ENCODE assay signal across 7 mouse cellular contexts in the genomic region with DNA sequence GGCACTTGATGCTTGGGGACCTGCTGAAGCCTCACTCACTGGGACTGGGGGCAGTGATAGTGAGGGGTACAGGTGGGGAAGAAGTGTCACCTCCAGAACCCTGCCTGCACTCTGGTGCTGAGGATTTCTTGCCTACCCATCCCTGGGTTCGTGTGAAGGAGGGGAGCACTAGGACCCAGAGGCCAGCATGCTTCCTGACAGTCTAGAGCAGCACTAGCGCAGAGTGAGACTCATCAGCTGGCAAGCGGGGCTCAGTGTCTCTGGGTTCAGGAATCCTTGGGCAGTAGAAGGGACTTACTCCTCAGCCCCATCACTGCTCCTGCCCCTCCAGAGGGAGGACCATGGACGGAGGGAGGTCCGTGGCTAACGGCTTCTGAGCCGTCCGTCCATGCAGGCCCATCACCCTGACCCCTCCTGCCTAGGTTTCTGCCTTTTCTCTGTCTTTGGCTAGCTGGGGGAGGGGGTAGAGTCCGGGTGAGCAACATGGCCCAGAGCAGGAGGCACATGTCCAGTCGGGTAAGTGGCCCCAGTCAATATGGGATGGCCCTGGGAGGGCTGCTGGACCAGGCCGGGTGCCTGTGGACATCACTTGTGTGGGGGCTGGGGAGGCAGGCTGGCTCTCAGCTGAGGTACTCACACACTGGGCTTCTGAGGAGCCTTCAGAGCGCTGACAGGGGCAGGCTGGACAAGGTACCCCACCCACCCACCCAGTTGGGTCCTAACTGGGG. TPM values are rescaled to one million over a fixed set of nuclear protein-coding genes. Genes with fewer than 3 reads are reported as not detected.
DNase-seq lines count a peak whose midpoint lies in the region; ATAC-seq lines count a peak whose summit lies in the region.

No protein-coding gene starts in this region.

- DNase-seq in testis, postnatal 10 days (ENCODE audit: low spot score): peak; percentile 60
- no peak for DNase-seq in testis, postnatal 14 days (ENCODE audit: low spot score)
- peak; percentile 80 for DNase-seq in right cerebral cortex, postnatal 25 days
- no peak for DNase-seq in gastrocnemius, postnatal 36 days

- H3K9me3 ChIP-seq in embryonic facial prominence, embryonic 13.5 days: no peaks in the 10 kb centered on the region
- H3K9me3 ChIP-seq in hindbrain, embryonic 16.5 days (ENCODE audit: control insufficient read depth, low read length): no peaks in the 10 kb centered on the region
- no peaks in the 10 kb centered on the region for H3K9me3 ChIP-seq in liver, embryonic 15.5 days (replicated peaks)

- H3K36me3 ChIP-seq in embryonic facial prominence, embryonic 13.5 days: peaks cover 39% of the 10 kb centered on the region
- peaks cover 15% of the 10 kb centered on the region for H3K36me3 ChIP-seq in hindbrain, embryonic 16.5 days (ENCODE audit: control insufficient read depth, insufficient read depth, low read length)
- peaks cover 24% of the 10 kb centered on the region for H3K36me3 ChIP-seq in liver, embryonic 15.5 days (replicated peaks)

- WGBS in embryonic facial prominence, embryonic 13.5 days: 15% methylated on average over 12 of the region's 12 CpGs
- 14% methylated on average over 12 of the region's 12 CpGs for WGBS in hindbrain, embryonic 16.5 days
- 50% methylated on average over 12 of the region's 12 CpGs for WGBS in liver, embryonic 15.5 days (ENCODE audit: insufficient replicate concordance)

- H3K27ac ChIP-seq in embryonic facial prominence, embryonic 13.5 days: no peak overlapping the region
- peak overlapping the region; percentile 40; the same call in 1 of the 2 replicates for H3K27ac ChIP-seq in hindbrain, embryonic 16.5 days (ENCODE audit: low read depth, low read length)
- H3K27ac ChIP-seq in liver, embryonic 15.5 days (replicated peaks): no peak overlapping the region

- peaks cover 16% of the 10 kb centered on the region for H3K4me1 ChIP-seq in embryonic facial prominence, embryonic 13.5 days
- peaks cover 15% of the 10 kb centered on the region for H3K4me1 ChIP-seq in hindbrain, embryonic 16.5 days (ENCODE audit: control insufficient read depth, insufficient read depth, low read depth, low read length)
- H3K4me1 ChIP-seq in liver, embryonic 15.5 days (replicated peaks): peaks cover 7% of the 10 kb centered on the region; the same call in 1 of the 2 replicates

- ATAC-seq in embryonic facial prominence, embryonic 13.5 days (ENCODE audit: insufficient number of reproducible peaks, insufficient read depth, low FRiP score, low TSS enrichment, low read depth): peak; percentile 48; the same call in 1 of the 2 replicates
- peak; percentile 90 for ATAC-seq in hindbrain, embryonic 16.5 days
- ATAC-seq in liver, embryonic 15.5 days (ENCODE audit: insufficient read depth): 0 out of 2 replicates have a peak, but pooled peaks have one; percentile 25

- H3K4me2 ChIP-seq in embryonic facial prominence, embryonic 13.5 days: peak overlapping the region; percentile 65
- H3K4me2 ChIP-seq in hindbrain, embryonic 16.5 days (ENCODE audit: low read length): peak overlapping the region; percentile 74
- no peak overlapping the region for H3K4me2 ChIP-seq in liver, embryonic 15.5 days

- H3K9ac ChIP-seq in embryonic facial prominence, embryonic 13.5 days: peak overlapping the region; percentile 69
- peak overlapping the region; percentile 78 for H3K9ac ChIP-seq in hindbrain, embryonic 16.5 days (ENCODE audit: low read depth, low read length)
- no peak overlapping the region for H3K9ac ChIP-seq in liver, embryonic 15.5 days

- no peaks in the 10 kb centered on the region for H3K27me3 ChIP-seq in embryonic facial prominence, embryonic 13.5 days
- no peaks in the 10 kb centered on the region for H3K27me3 ChIP-seq in hindbrain, embryonic 16.5 days (replicated peaks; ENCODE audit: control insufficient read depth, insufficient read depth, low read length)
- no peaks in the 10 kb centered on the region for H3K27me3 ChIP-seq in liver, embryonic 15.5 days

- intact Hi-C loops in gastrocnemius, postnatal 36 days (cut with DNase I): no loop called here

- peak overlapping the region; percentile 38 for H3K4me3 ChIP-seq in embryonic facial prominence, embryonic 13.5 days
- peak overlapping the region; percentile 59 for H3K4me3 ChIP-seq in hindbrain, embryonic 16.5 days (ENCODE audit: low read length)
- no peak overlapping the region for H3K4me3 ChIP-seq in liver, embryonic 15.5 days (replicated peaks)

RNA-seq across cellular contexts. Expression of a gene that starts 13.8 kb away (rescaled TPM):
- 87.7 and 90.0 TPM in 2 replicates for polyA plus RNA-seq in embryonic facial prominence, embryonic 13.5 days (2015; fragmentation: Nextera tagmentation; extraction: Ambion mirVana)
- 155 and 167 TPM in 2 replicates for polyA plus RNA-seq in hindbrain, embryonic 16.5 days (2015; fragmentation: Nextera tagmentation; extraction: Ambion mirVana)
- polyA plus RNA-seq in liver, embryonic 15.5 days (2015; fragmentation: Nextera tagmentation; extraction: Ambion mirVana): 24.1 and 26.7 TPM in 2 replicates
- 100 to 1,000 TPM; 128 to 135 TPM for total RNA-seq in gastrocnemius, postnatal 36 days (2021)

RNA-seq across cellular contexts. Expression of a gene that starts 23.4 kb away (rescaled TPM):
- 2.0 and 2.8 TPM in 2 replicates for polyA plus RNA-seq in embryonic facial prominence, embryonic 13.5 days (2015; fragmentation: Nextera tagmentation; extraction: Ambion mirVana)
- polyA plus RNA-seq in hindbrain, embryonic 16.5 days (2015; fragmentation: Nextera tagmentation; extraction: Ambion mirVana): 11.0 and 12.9 TPM in 2 replicates
- 0.10 and 0.17 TPM in 2 replicates for polyA plus RNA-seq in liver, embryonic 15.5 days (2015; fragmentation: Nextera tagmentation; extraction: Ambion mirVana)
- under 1 TPM in 1 of 2 experiments, not detected in 1; 0.13 TPM for total RNA-seq in gastrocnemius, postnatal 36 days (2021)

RNA-seq across cellular contexts. Expression of a gene that starts 23.4 kb away (rescaled TPM):
- 7.1 and 7.9 TPM in 2 replicates for polyA plus RNA-seq in embryonic facial prominence, embryonic 13.5 days (2015; fragmentation: Nextera tagmentation; extraction: Ambion mirVana)
- 19.3 and 21.1 TPM in 2 replicates for polyA plus RNA-seq in hindbrain, embryonic 16.5 days (2015; fragmentation: Nextera tagmentation; extraction: Ambion mirVana)
- 0.35 and 0.59 TPM in 2 replicates for polyA plus RNA-seq in liver, embryonic 15.5 days (2015; fragmentation: Nextera tagmentation; extraction: Ambion mirVana)
- 1 to 10 TPM in 1 of 2 experiments, under 1 TPM in 1; 0.92 to 1.3 TPM for total RNA-seq in gastrocnemius, postnatal 36 days (2021)

RNA-seq across cellular contexts. Expression of a gene that starts 40.1 kb away (rescaled TPM):
- 0.15 and 0.20 TPM in 2 replicates for polyA plus RNA-seq in embryonic facial prominence, embryonic 13.5 days (2015; fragmentation: Nextera tagmentation; extraction: Ambion mirVana)
- 2.5 and 2.8 TPM in 2 replicates for polyA plus RNA-seq in hindbrain, embryonic 16.5 days (2015; fragmentation: Nextera tagmentation; extraction: Ambion mirVana)
- 1.1 TPM in 2 replicates for polyA plus RNA-seq in liver, embryonic 15.5 days (2015; fragmentation: Nextera tagmentation; extraction: Ambion mirVana)
- total RNA-seq in gastrocnemius, postnatal 36 days (2021): not detected

RNA-seq across cellular contexts. Expression of a gene that starts 44.3 kb away (rescaled TPM):
- 46.7 and 51.8 TPM in 2 replicates for polyA plus RNA-seq in embryonic facial prominence, embryonic 13.5 days (2015; fragmentation: Nextera tagmentation; extraction: Ambion mirVana)
- 18.9 and 20.3 TPM in 2 replicates for polyA plus RNA-seq in hindbrain, embryonic 16.5 days (2015; fragmentation: Nextera tagmentation; extraction: Ambion mirVana)
- 12.1 and 17.9 TPM in 2 replicates for polyA plus RNA-seq in liver, embryonic 15.5 days (2015; fragmentation: Nextera tagmentation; extraction: Ambion mirVana)
- 10 to 100 TPM; 11.3 to 13.8 TPM for total RNA-seq in gastrocnemius, postnatal 36 days (2021)

Comparison
In these comparisons a context has a peak if more than half of its experiments do, and no peak if none do; other contexts are left out.
1. DNase-seq: peak in testis, postnatal 10 days (single experiment) and right cerebral cortex, postnatal 25 days (single experiment); none in testis, postnatal 14 days (single experiment) and gastrocnemius, postnatal 36 days (0 of 2).
2. ATAC-seq: peak in every context shown above with its lines; median percentile 90 in hindbrain, embryonic 16.5 days; 48 in embryonic facial prominence, embryonic 13.5 days; 25 in liver, embryonic 15.5 days.